Mouse (Mus musculus) liver, postnatal 0 days (tissue): ENCODE measurements at regions not wholly inside any gene's neighbourhood (a gene's known extent, or its start where the extent isn't known, plus 50 kb on each side); places are given as distances from the start of the nearest gene placed in this dataset.

Experiments used
- CTCF ChIP-seq: sonication (generic); IDR thresholded peaks from 2 replicates; pipeline ENCODE4 v1.5.1; 2016; ENCODE audit warnings: antibody characterized with exemption, low read depth
- EP300 ChIP-seq: IDR thresholded peaks from 2 replicates; pipeline ENCODE4 v1.6.1; 2016; ENCODE audit warnings: antibody characterized with exemption, low read depth, mild to moderate bottlenecking

DNA sequence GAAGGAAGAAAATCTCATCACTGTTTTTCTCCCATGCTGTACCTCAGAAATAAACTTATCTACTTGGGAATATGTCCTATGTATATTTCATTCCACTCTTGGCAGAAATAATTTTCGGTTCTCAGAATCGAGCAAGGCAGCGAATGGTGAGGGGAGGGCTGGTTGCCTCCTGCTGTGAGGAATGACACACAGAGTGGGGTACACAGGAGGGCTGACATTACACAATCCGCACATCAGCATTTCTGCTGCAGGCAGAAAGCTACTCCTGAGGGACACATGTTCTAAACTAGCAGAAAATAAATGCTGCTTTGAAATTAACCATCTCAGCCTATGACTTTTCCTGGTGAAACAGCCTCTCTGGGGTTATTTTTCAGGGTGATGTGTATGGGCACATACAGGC lies 618.8 kb upstream of the A1bg start:
- TF ChIP-seq CTCF = no peak
- TF ChIP-seq EP300 = no peak
